Mouse (Mus musculus) stomach, embryonic 16.5 days (tissue): Measurements from ENCODE around the gene Rbm15b. TPM values are rescaled to one million over a fixed set of nuclear protein-coding genes. Genes with fewer than 3 reads are reported as not detected.

Experiments
- ATAC-seq: fragments of 200-750 bp; cut with Nextera tagmentation; 2 replicates; pipeline ENCODE4 v1.8.0; 2017; ENCODE audit warnings: moderate number of reproducible peaks, moderate TSS enrichment; ENCODE audit not compliant: insufficient read depth, low FRiP score
- H3K27ac ChIP-seq: fragments of 300-500 bp; sonication (generic); 2 replicates; pipeline ENCODE4 v1.5.1; 2014; ENCODE audit warnings: low read length
- H3K27me3 ChIP-seq: fragments of 300-500 bp; sonication (generic); 2 replicates; pipeline ENCODE4 v1.6.1; 2014; ENCODE audit warnings: low read length, control low read depth, mixed read lengths; ENCODE audit not compliant: control insufficient read depth, insufficient read depth
- H3K36me3 ChIP-seq: fragments of 300-500 bp; sonication (generic); 2 replicates; pipeline ENCODE4 v1.6.1; 2014; ENCODE audit warnings: low read length; ENCODE audit not compliant: control insufficient read depth, insufficient read depth
- H3K4me1 ChIP-seq: fragments of 300-500 bp; sonication (generic); 2 replicates; pipeline ENCODE4 v1.6.1; 2014; ENCODE audit warnings: low read length, control low read depth, mixed read lengths; ENCODE audit not compliant: control insufficient read depth, insufficient read depth
- H3K4me2 ChIP-seq: fragments of 300-500 bp; sonication (generic); 2 replicates; pipeline ENCODE4 v1.6.1; 2014; ENCODE audit warnings: low read depth, low read length, mixed read lengths
- H3K4me3 ChIP-seq: fragments of 300-500 bp; sonication (generic); replicated peaks from 2 replicates; pipeline ENCODE4 v1.5.1; 2014; ENCODE audit warnings: mild to moderate bottlenecking, low read length
- H3K9ac ChIP-seq: fragments of 300-500 bp; sonication (generic); 2 replicates; pipeline ENCODE4 v1.6.1; 2014; ENCODE audit warnings: low read length
- H3K9me3 ChIP-seq: fragments of 300-500 bp; sonication (generic); replicated peaks from 2 replicates; pipeline ENCODE4 v1.6.1; 2016; ENCODE audit warnings: low read length, control low read depth; ENCODE audit not compliant: control insufficient read depth
- WGBS: fragments of 180-500 bp; shearing (Covaris S2); extraction: QIAGEN DNeasy Blood & Tissue Kit; methylation state at CpG from one replicate; pipeline ENCODE4 v1.1.7; 2014; 5-methylcytosine and 5-hydroxymethylcytosine counted together
- polyA plus RNA-seq: library from polyadenylated mRNA; unstranded; fragments of >200 nt; fragmentation: Nextera tagmentation; extraction: Ambion mirVana; gene quantifications from 2 replicates; pipeline ENCODE4 v1.2.1, GENCODE M21; 2015

The Rbm15b gene
- polyA plus RNA-seq, 1 experiment from 2014 or later: 5.2 TPM

GRCm38 (mm10) chr9:106876666-106877065, 10.6 kb downstream of the Rbm15b start:
- no peak for ATAC-seq
- Histone ChIP-seq H3K9ac (no peak overlapping the region), H3K36me3 (peaks cover 21% of the 10 kb centered on the region; the same call in 1 of the 2 replicates), H3K4me2 (no peak overlapping the region), H3K9me3 (no peaks in the 10 kb centered on the region), H3K27ac (no peak overlapping the region), H3K27me3 (no peaks in the 10 kb centered on the region), H3K4me3 (no peak overlapping the region), H3K4me1 (peaks cover 3% of the 10 kb centered on the region; the same call in 1 of the 2 replicates)
- 88% methylated on average over 3 of the region's 3 CpGs for WGBS

- H3K4me3 ChIP-seq: no peak overlapping the region
- ATAC-seq: no peak
- H3K9ac ChIP-seq: no peak overlapping the region
- peaks cover 21% of the 10 kb centered on the region; the same call in 1 of the 2 replicates for H3K36me3 ChIP-seq
- H3K9me3 ChIP-seq: no peaks in the 10 kb centered on the region
- WGBS: 78% methylated on average over 5 of the region's 5 CpGs
- H3K27me3 ChIP-seq: no peaks in the 10 kb centered on the region
- no peak overlapping the region for H3K4me2 ChIP-seq
- no peak overlapping the region for H3K27ac ChIP-seq
- no peaks in the 10 kb centered on the region for H3K4me1 ChIP-seq
These were observed 13.0 kb downstream of the Rbm15b start for GRCm38 (mm10) chr9:106874216-106874615.

GRCm38 (mm10) chr9:106858036-106858435, 29.2 kb downstream of the Rbm15b start:
- ATAC-seq: no peak
- Histone ChIP-seq H3K4me2 (no peak overlapping the region), H3K9ac (no peak overlapping the region), H3K27me3 (no peaks in the 10 kb centered on the region), H3K36me3 (peaks cover 36% of the 10 kb centered on the region), H3K4me3 (no peak overlapping the region), H3K9me3 (no peaks in the 10 kb centered on the region), H3K4me1 (no peaks in the 10 kb centered on the region), H3K27ac (no peak overlapping the region)
- 87% methylated on average over 11 of the region's 11 CpGs for WGBS

GRCm38 (mm10) chr9:106856664-106857063, 30.6 kb downstream of the Rbm15b start:
- no peak overlapping the region for H3K4me2 ChIP-seq
- H3K9ac ChIP-seq: no peak overlapping the region
- H3K27ac ChIP-seq: no peak overlapping the region
- H3K4me3 ChIP-seq: no peak overlapping the region
- H3K9me3 ChIP-seq: no peaks in the 10 kb centered on the region
- no peak for ATAC-seq
- no peaks in the 10 kb centered on the region for H3K4me1 ChIP-seq
- WGBS: 82% methylated on average over 3 of the region's 3 CpGs
- H3K27me3 ChIP-seq: no peaks in the 10 kb centered on the region
- peaks cover 38% of the 10 kb centered on the region for H3K36me3 ChIP-seq

GRCm38 (mm10) chr9:106842800-106843199, 44.4 kb downstream of the Rbm15b start:
- 88% methylated on average over 6 of the region's 6 CpGs for WGBS
- H3K27ac ChIP-seq: no peak overlapping the region
- H3K36me3 ChIP-seq: peaks cover 17% of the 10 kb centered on the region
- H3K9me3 ChIP-seq: no peaks in the 10 kb centered on the region
- H3K4me2 ChIP-seq: no peak overlapping the region
- no peak for ATAC-seq
- H3K4me3 ChIP-seq: no peak overlapping the region
- H3K9ac ChIP-seq: no peak overlapping the region
- H3K27me3 ChIP-seq: no peaks in the 10 kb centered on the region
- H3K4me1 ChIP-seq: no peaks in the 10 kb centered on the region

- Histone ChIP-seq H3K27me3 (no peaks in the 10 kb centered on the region), H3K27ac (no peak overlapping the region), H3K4me1 (no peaks in the 10 kb centered on the region), H3K36me3 (peaks cover 21% of the 10 kb centered on the region), H3K9ac (no peak overlapping the region), H3K4me2 (no peak overlapping the region), H3K4me3 (no peak overlapping the region), H3K9me3 (no peaks in the 10 kb centered on the region)
- no peak for ATAC-seq
- 100% methylated on average over 1 of the region's 1 CpGs for WGBS
These were observed 46.7 kb downstream of the Rbm15b start for GRCm38 (mm10) chr9:106840569-106840968.

Other genes with a start within 250 kb of the Rbm15b start
- 0.08 TPM in 1 of 2 replicates, not detected in the other for gene Grm2, start 231.3 kb downstream of the Rbm15b start, polyA plus RNA-seq
- 53.4 and 60.5 TPM in 2 replicates for gene Tex264, start 201.5 kb downstream of the Rbm15b start, polyA plus RNA-seq
- gene Rad54l2, start 98.2 kb downstream of the Rbm15b start, polyA plus RNA-seq: 4.0 and 4.8 TPM in 2 replicates
- gene Dcaf1, start 65.6 kb downstream of the Rbm15b start, polyA plus RNA-seq: 19.2 and 19.7 TPM in 2 replicates
- gene Manf, start 4.6 kb upstream of the Rbm15b start, polyA plus RNA-seq: 339 and 351 TPM in 2 replicates